Mouse (Mus musculus) kidney, postnatal 0 days (tissue): ENCODE data around the gene Ly6g5b. TPM values are rescaled to one million over a fixed set of nuclear protein-coding genes. Genes with fewer than 3 reads are reported as not detected.

Experiments
- ATAC-seq: fragments of 200-750 bp; cut with Nextera tagmentation; replicated peaks from 2 replicates; pipeline ENCODE4 v1.8.0; 2017; ENCODE audit warnings: low read depth, moderate number of reproducible peaks, moderate TSS enrichment, moderate library complexity; ENCODE audit not compliant: low FRiP score
- DNase-seq: peaks from one replicate; pipeline ENCODE4 v3.0.0-alpha.2; 2016; ENCODE audit warnings: low spot score
- H3K27ac ChIP-seq: fragments of 300-500 bp; sonication (generic); 2 replicates; pipeline ENCODE4 v1.5.1; 2014; ENCODE audit warnings: mild to moderate bottlenecking
- H3K27me3 ChIP-seq: fragments of 300-500 bp; sonication (generic); 2 replicates; pipeline ENCODE4 v1.6.1; 2014; ENCODE audit warnings: low read length, mixed read lengths; ENCODE audit not compliant: insufficient read depth
- H3K36me3 ChIP-seq: fragments of 300-500 bp; sonication (generic); 2 replicates; pipeline ENCODE4 v1.6.1; 2014; ENCODE audit warnings: low read length, mixed read lengths; ENCODE audit not compliant: insufficient read depth
- H3K4me1 ChIP-seq: fragments of 300-500 bp; sonication (generic); replicated peaks from 2 replicates; pipeline ENCODE4 v1.6.1; 2014; ENCODE audit warnings: antibody characterized with exemption, low read length, mixed read lengths; ENCODE audit not compliant: insufficient read depth
- H3K4me2 ChIP-seq: fragments of 300-500 bp; sonication (generic); 2 replicates; pipeline ENCODE4 v1.6.1; 2014; ENCODE audit warnings: mild to moderate bottlenecking, low read length, moderate library complexity, mixed read lengths
- H3K4me3 ChIP-seq: fragments of 300-500 bp; sonication (generic); replicated peaks from 2 replicates; pipeline ENCODE4 v1.5.1; 2014; ENCODE audit warnings: low read depth, low read length
- H3K9ac ChIP-seq: fragments of 300-500 bp; sonication (generic); 2 replicates; pipeline ENCODE4 v1.6.1; 2014; ENCODE audit warnings: low read depth, low read length
- H3K9me3 ChIP-seq: fragments of 300-500 bp; sonication (generic); replicated peaks from 2 replicates; pipeline ENCODE4 v1.6.1; 2016; ENCODE audit warnings: low read length, inconsistent platforms, mixed read lengths
- CTCF ChIP-seq: IDR thresholded peaks from 2 replicates; pipeline ENCODE4 v1.5.1; 2016; ENCODE audit warnings: antibody characterized with exemption, low read depth, mild to moderate bottlenecking, moderate library complexity
- WGBS: fragments of 180-500 bp; shearing (Covaris S2); extraction: QIAGEN DNeasy Blood & Tissue Kit; methylation state at CpG from one replicate; pipeline ENCODE4 v1.1.7; 2014; 5-methylcytosine and 5-hydroxymethylcytosine counted together
- polyA plus RNA-seq: library from polyadenylated mRNA; unstranded; fragments of >200 nt; fragmentation: Nextera tagmentation; extraction: Ambion mirVana; gene quantifications from 2 replicates; pipeline ENCODE4 v1.2.1, GENCODE M21; 2015

The Ly6g5b gene
- polyA plus RNA-seq, 1 experiment from 2014 or later, result 1.1 TPM

- Histone ChIP-seq H3K27ac (no peak overlapping the region), H3K4me1 (peaks cover 3% of the 10 kb centered on the region; the same call in 1 of the 2 replicates), H3K9me3 (no peaks in the 10 kb centered on the region), H3K9ac (no peak overlapping the region), H3K27me3 (no peaks in the 10 kb centered on the region; the same call in 1 of the 2 replicates), H3K4me2 (no peak overlapping the region), H3K36me3 (no peaks in the 10 kb centered on the region), H3K4me3 (no peak overlapping the region)
- no peak for TF ChIP-seq CTCF
- ATAC-seq (no peak), DNase-seq (no peak)
- 66% methylated on average over 9 of the region's 9 CpGs for WGBS
These were observed 35.5 kb downstream of the Ly6g5b start for GRCm38 (mm10) chr17:35079778-35080177.

- peak; percentile 87 for ATAC-seq
- WGBS, result under 1% methylated on average over 14 of the region's 14 CpGs
- H3K9ac ChIP-seq, result peak within 1 kb of the TSS; percentile 50
These were observed 37.4 kb downstream of the Ly6g5b start, which contains the start of gene Ly6g6d for GRCm38 (mm10) chr17:35077786-35078233. TSS of gene Ly6g6d (minus strand) at chr17:35078065.

GRCm38 (mm10) chr17:35077285-35077684 lies 37.9 kb downstream of the Ly6g5b start:
- Histone ChIP-seq H3K27me3 (no peaks in the 10 kb centered on the region; the same call in 1 of the 2 replicates), H3K9ac (peak overlapping the region; percentile 25; the same call in 1 of the 2 replicates), H3K4me3 (peak overlapping the region; percentile 22), H3K36me3 (no peaks in the 10 kb centered on the region), H3K9me3 (no peaks in the 10 kb centered on the region), H3K27ac (peak overlapping the region; percentile 72), H3K4me1 (peaks cover 3% of the 10 kb centered on the region; the same call in 1 of the 2 replicates), H3K4me2 (peak overlapping the region; percentile 55)
- no peak for TF ChIP-seq CTCF
- WGBS, result 3% methylated on average over 2 of the region's 2 CpGs
- no peak for ATAC-seq
- DNase-seq, result no peak

More at GRCm38 (mm10) chr17:35077786-35078233, 37.4 kb downstream of the Ly6g5b start, which contains the start of gene Ly6g6d:
- H3K36me3 ChIP-seq, result no peaks in the 10 kb centered on the region
- peaks cover 3% of the 10 kb centered on the region; the same call in 1 of the 2 replicates for H3K4me1 ChIP-seq
- H3K4me3 ChIP-seq, result peak within 1 kb of the TSS; percentile 22
- TF ChIP-seq CTCF, result peak; percentile 76
- peak; percentile 86 for DNase-seq
- no peaks in the 10 kb centered on the region for H3K9me3 ChIP-seq
- peak within 1 kb of the TSS; percentile 72 for H3K27ac ChIP-seq
- no peaks in the 10 kb centered on the region; the same call in 1 of the 2 replicates for H3K27me3 ChIP-seq
- peak within 1 kb of the TSS; percentile 55 for H3K4me2 ChIP-seq

GRCm38 (mm10) chr17:35076507-35077176 lies 38.6 kb downstream of the Ly6g5b start, which contains the start of gene Ly6g6e:
TSS of gene Ly6g6e (plus strand) at chr17:35076902.
- 32% methylated on average over 10 of the region's 10 CpGs for WGBS
- DNase-seq (no peak), ATAC-seq (no peak)
- Histone ChIP-seq H3K4me1 (peaks cover 3% of the 10 kb centered on the region; the same call in 1 of the 2 replicates), H3K36me3 (no peaks in the 10 kb centered on the region), H3K27me3 (no peaks in the 10 kb centered on the region; the same call in 1 of the 2 replicates), H3K27ac (peak within 1 kb of the TSS; percentile 72), H3K4me2 (peak within 1 kb of the TSS; percentile 55), H3K4me3 (peak within 1 kb of the TSS; percentile 22), H3K9ac (peak within 1 kb of the TSS; percentile 50), H3K9me3 (no peaks in the 10 kb centered on the region)
- no peak for TF ChIP-seq CTCF

GRCm38 (mm10) chr17:35074097-35074496 lies 41.1 kb downstream of the Ly6g5b start:
- DNase-seq (no peak), ATAC-seq (no peak)
- no peaks in the 10 kb centered on the region for H3K36me3 ChIP-seq
- no peak overlapping the region for H3K27ac ChIP-seq
- no peak overlapping the region for H3K9ac ChIP-seq
- WGBS, result 35% methylated on average over 17 of the region's 17 CpGs
- no peaks in the 10 kb centered on the region for H3K27me3 ChIP-seq
- TF ChIP-seq CTCF, result no peak
- no peak overlapping the region for H3K4me2 ChIP-seq
- H3K4me3 ChIP-seq, result no peak overlapping the region
- H3K9me3 ChIP-seq, result no peaks in the 10 kb centered on the region
- H3K4me1 ChIP-seq, result peaks cover 3% of the 10 kb centered on the region; the same call in 1 of the 2 replicates

- TF ChIP-seq CTCF, result no peak
- H3K9me3 ChIP-seq, result no peaks in the 10 kb centered on the region
- ATAC-seq, result no peak
- H3K27me3 ChIP-seq, result no peaks in the 10 kb centered on the region
- H3K9ac ChIP-seq, result no peak overlapping the region
- H3K4me2 ChIP-seq, result no peak overlapping the region
- no peak overlapping the region for H3K27ac ChIP-seq
- no peaks in the 10 kb centered on the region for H3K36me3 ChIP-seq
- 0 out of 2 replicates have a peak, but pooled peaks cover under 1% of the 10 kb centered on the region for H3K4me1 ChIP-seq
- no peak for DNase-seq
- no peak overlapping the region for H3K4me3 ChIP-seq
- 42% methylated on average over 9 of the region's 9 CpGs for WGBS
These were observed 43.8 kb downstream of the Ly6g5b start for GRCm38 (mm10) chr17:35071454-35071853.
